Mouse (Mus musculus): ENCODE data around the gene Zfp704. TPM values are rescaled to one million over a fixed set of nuclear protein-coding genes. Genes with fewer than 3 reads are reported as not detected.

Zfp704 gene
- total and polyA plus RNA-seq, 3 experiments = under 0.01 TPM; not detected in 2

DNA sequence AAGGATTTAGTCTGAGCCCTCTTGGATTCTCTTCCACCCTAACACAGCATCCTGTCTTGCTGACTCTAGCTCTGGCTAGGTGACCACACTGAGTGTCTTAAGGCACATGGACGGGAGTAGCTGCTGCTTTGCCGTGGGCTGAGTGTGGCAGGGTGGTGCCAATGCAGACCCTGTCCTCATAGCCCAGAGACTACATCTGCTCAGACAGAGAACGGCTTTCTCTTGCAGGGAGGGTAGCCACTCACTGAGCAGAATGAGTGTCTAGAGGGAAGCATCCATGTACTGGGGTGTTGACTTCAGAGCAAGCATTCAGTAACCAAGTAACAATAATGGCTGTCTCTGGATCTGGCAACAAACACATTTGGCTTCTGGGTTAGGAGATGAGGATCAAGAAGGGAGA lies 179.9 kb downstream of the Zfp704 start:
- Histone ChIP-seq H3K9me3 (replicated peaks; ENCODE audit: insufficient read depth, low read length) (no peaks in the 10 kb centered on the region), H3K4me1 (ENCODE audit: control insufficient read depth in 1 of 2, insufficient read depth in 2 of 2, low read length in 2 of 2) (no peaks in the 10 kb centered on the region), H3K36me3 (ENCODE audit: control insufficient read depth in 1 of 2, insufficient read depth in 2 of 2, low read length in 2 of 2) (no peaks in the 10 kb centered on the region), H3K27ac (ENCODE audit: control insufficient read depth, low read depth, low read length) (no peak overlapping the region), H3K4me3 (ENCODE audit: control insufficient read depth in 1 of 2, insufficient read depth in 1 of 2, low read depth in 2 of 2, low read length in 2 of 2) (no peak overlapping the region), H3K27me3 (ENCODE audit: control insufficient read depth in 1 of 2, insufficient read depth in 2 of 2, low read length in 2 of 2) (no peaks in the 10 kb centered on the region), H3K79me2 (ENCODE audit: control insufficient read depth, insufficient read depth, low read length, poor library complexity) (no peaks in the 10 kb centered on the region), H3K9ac (ENCODE audit: control insufficient read depth, low read depth, low read length, poor library complexity, severe bottlenecking) (no peak overlapping the region)
- DNase-seq (ENCODE audit: low read depth, low spot score) = no peak
- TF ChIP-seq NELFE (IDR thresholded peaks at IDR 0.05; ENCODE audit: low read depth, low read length) = no peak
- no peak for TF ChIP-seq MYB (IDR thresholded peaks at IDR 0.05; ENCODE audit: low read depth, low read length)

DNA sequence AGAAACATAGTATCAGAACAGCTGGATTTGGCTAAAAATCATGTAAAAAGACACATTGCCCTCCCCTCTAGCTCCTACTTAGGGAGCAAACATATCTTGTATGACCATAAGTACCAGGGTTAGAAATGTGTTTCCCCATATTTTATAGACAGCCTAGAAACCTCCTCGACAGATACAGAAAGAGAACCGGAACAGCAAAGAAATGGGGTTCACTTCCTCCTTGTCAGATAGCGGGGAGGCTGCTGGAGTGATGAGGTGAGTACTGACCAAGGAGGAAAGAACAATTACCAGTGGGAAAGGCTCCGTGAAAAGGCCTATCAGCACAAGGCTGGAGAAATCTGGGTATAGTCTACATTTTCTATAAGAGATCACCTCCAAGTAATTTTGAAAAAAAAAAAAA lies 182.1 kb downstream of the Zfp704 start:
- Histone ChIP-seq H3K36me3 (ENCODE audit: control insufficient read depth in 1 of 2, insufficient read depth in 2 of 2, low read length in 2 of 2) (no peaks in the 10 kb centered on the region), H3K9ac (ENCODE audit: control insufficient read depth, low read depth, low read length, poor library complexity, severe bottlenecking) (no peak overlapping the region), H3K27ac (ENCODE audit: control insufficient read depth, low read depth, low read length) (no peak overlapping the region), H3K4me1 (ENCODE audit: control insufficient read depth in 1 of 2, insufficient read depth in 2 of 2, low read length in 2 of 2) (no peaks in the 10 kb centered on the region), H3K4me3 (ENCODE audit: control insufficient read depth in 1 of 2, insufficient read depth in 1 of 2, low read depth in 2 of 2, low read length in 2 of 2) (no peak overlapping the region), H3K9me3 (replicated peaks; ENCODE audit: insufficient read depth, low read length) (no peaks in the 10 kb centered on the region), H3K79me2 (ENCODE audit: control insufficient read depth, insufficient read depth, low read length, poor library complexity) (no peaks in the 10 kb centered on the region), H3K27me3 (ENCODE audit: control insufficient read depth in 1 of 2, insufficient read depth in 2 of 2, low read length in 2 of 2) (no peaks in the 10 kb centered on the region)
- DNase-seq (ENCODE audit: low read depth, low spot score) = no peak
- TF ChIP-seq MEF2A (IDR thresholded peaks at IDR 0.05; ENCODE audit: extremely low read depth, insufficient replicate concordance, low read depth, low read length, poor library complexity, severe bottlenecking) (no peak), CHD2 (IDR thresholded peaks at IDR 0.05; ENCODE audit: low read length) (no peak), ETS1 (IDR thresholded peaks at IDR 0.05; ENCODE audit: low read depth, low read length) (no peak), E2F4 (IDR thresholded peaks at IDR 0.05; ENCODE audit: borderline replicate concordance, low read depth, low read length) (no peak), ZMIZ1 (IDR thresholded peaks at IDR 0.05; ENCODE audit: low read depth, low read length) (no peak), HCFC1 (IDR thresholded peaks at IDR 0.05; ENCODE audit: low read depth, low read length) (no peak), MAX (IDR thresholded peaks at IDR 0.05; ENCODE audit: low read length) (no peak), USF1 (IDR thresholded peaks at IDR 0.05; ENCODE audit: low read depth, low read length) (no peak), GABPA (IDR thresholded peaks at IDR 0.05; ENCODE audit: low read depth, low read length) (no peak), ZKSCAN1 (IDR thresholded peaks at IDR 0.05; ENCODE audit: low read depth, low read length) (no peak), ZC3H11A (IDR thresholded peaks at IDR 0.05; ENCODE audit: low read depth, low read length) (no peak), MXI1 (IDR thresholded peaks at IDR 0.05; ENCODE audit: low read depth, low read length) (no peak), BHLHE40 (IDR thresholded peaks at IDR 0.05; ENCODE audit: borderline replicate concordance, low read depth, low read length) (no peak), MAZ (IDR thresholded peaks at IDR 0.05; ENCODE audit: low read depth, low read length) (no peak), TCF12 (IDR thresholded peaks at IDR 0.05; ENCODE audit: low read depth, low read length) (no peak)

Measured in MEL (cell line).